Mouse (Mus musculus) CD8-positive naive resting alpha-beta T cell, adult 57 days (primary cell): Measurements from ENCODE around the gene Olfr992. TPM values are rescaled to one million over a fixed set of nuclear protein-coding genes. Genes with fewer than 3 reads are reported as not detected.

Source experiments
- total RNA-seq: library from RNA; stranded (reverse); gene quantifications from one replicate; pipeline ENCODE4 v1.2.4, GENCODE M21; 2023

Gene Olfr992
- total RNA-seq: not detected

GRCm38 (mm10) chr2:85409369-85409768, at the start of gene Olfr992:
Gene Olfr992, minus strand, starts transcription at chr2:85409469.

GRCm38 (mm10) chr2:85443539-85443938, 34.3 kb upstream of the Olfr992 start, which contains the start of gene Olfr995:
Gene Olfr995, minus strand, starts transcription at chr2:85443639.

GRCm38 (mm10) chr2:85436351-85436750, 27.1 kb upstream of the Olfr992 start, which contains the start of gene Olfr994:
Gene Olfr994, minus strand, starts transcription at chr2:85436451.

DNA sequence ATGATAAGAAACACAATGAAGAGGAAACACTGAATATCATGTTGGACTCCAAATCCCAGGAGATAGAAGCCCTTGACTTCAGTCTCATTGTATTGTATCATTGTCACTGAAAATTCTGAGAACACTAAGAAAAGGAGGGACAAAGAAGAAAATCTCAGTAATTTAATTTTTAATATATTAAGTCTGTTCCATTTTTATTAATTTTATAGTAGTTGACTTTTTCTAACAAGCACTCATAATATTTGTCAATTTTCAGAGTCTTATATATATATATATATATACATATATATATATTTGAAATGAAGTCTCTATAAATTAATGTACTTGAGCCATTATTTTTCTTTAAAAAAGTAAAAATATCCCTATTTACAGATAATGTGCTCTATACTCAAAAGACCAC, 5.5 kb upstream of the Olfr992 start, which contains the start of gene Olfr993:
TSS of gene Olfr993 (minus strand) at position 101 of the 400 bp plus-strand sequence.

DNA sequence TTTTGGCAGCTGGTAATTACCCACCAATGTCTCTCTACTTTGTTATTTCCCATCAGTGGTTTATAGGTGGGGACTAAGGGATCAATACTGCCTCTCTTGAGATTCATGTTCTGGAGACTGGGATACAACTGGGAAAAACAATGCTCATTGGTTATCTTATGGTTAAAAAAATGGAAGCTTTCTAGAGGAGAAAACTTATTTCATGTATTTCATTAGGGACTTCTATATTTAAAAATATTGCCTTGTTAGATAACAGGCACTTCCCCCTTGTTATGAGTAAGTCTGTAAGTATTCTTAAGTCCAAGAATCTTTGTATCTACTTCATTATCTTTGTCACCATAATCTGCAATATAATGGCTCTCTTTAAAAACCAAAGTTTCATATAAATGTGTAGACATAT, 46.1 kb downstream of the Olfr992 start, which contains the start of gene Olfr988:
TSS of gene Olfr988 (minus strand) at position 101 of the 400 bp plus-strand sequence.

Other genes starting within 250 kb of the Olfr992 start
- not detected for gene Lrrc55, start 212.3 kb downstream of the Olfr992 start, total RNA-seq
- gene Olfr987, start 70.2 kb downstream of the Olfr992 start, total RNA-seq: not detected
- gene Olfr988, start 46.2 kb downstream of the Olfr992 start, total RNA-seq: not detected
- gene Olfr993, start 5.4 kb upstream of the Olfr992 start, total RNA-seq: not detected
- gene Olfr994, start 27.0 kb upstream of the Olfr992 start, total RNA-seq: not detected
- not detected for gene Olfr995, start 34.2 kb upstream of the Olfr992 start, total RNA-seq
- not detected for gene 4833423E24Rik, start 109.6 kb upstream of the Olfr992 start, total RNA-seq
- gene Olfr996, start 169.7 kb upstream of the Olfr992 start, total RNA-seq: not detected
- not detected for gene Olfr998, start 179.5 kb upstream of the Olfr992 start, total RNA-seq
- not detected for gene Olfr1000, start 202.4 kb upstream of the Olfr992 start, total RNA-seq
- not detected for gene Olfr1002, start 241.2 kb upstream of the Olfr992 start, total RNA-seq